Mouse (Mus musculus) layer of hippocampus, adult 2 months (tissue): ENCODE measurements around the gene Rrp9. TPM values are rescaled to one million over a fixed set of nuclear protein-coding genes. Genes with fewer than 3 reads are reported as not detected.

Experiments used
- DNase-seq, 2 experiments: peaks; one replicate each; pipeline ENCODE4 v3.0.0; 2022; ENCODE audit warnings: low spot score in 2 of 2
- H3K27ac ChIP-seq: fragments of 200-600 bp; 2 replicates; pipeline ENCODE4 v1.8.1; 2022
- H3K4me3 ChIP-seq: fragments of 200-600 bp; 2 replicates; pipeline ENCODE4 v1.8.1; 2022; ENCODE audit warnings: mild to moderate bottlenecking
- CTCF ChIP-seq: fragments of 200-600 bp; conservative IDR thresholded peaks from 2 replicates; pipeline ENCODE4 v1.8.1; 2022; ENCODE audit warnings: antibody characterized with exemption, mild to moderate bottlenecking, moderate library complexity
- total RNA-seq, 2 experiments: library from RNA; stranded (reverse); gene quantifications; 2 replicates each; pipeline ENCODE4 v1.2.3; 2021

Gene Rrp9
- total RNA-seq, 2 experiments from 2014 or later = 35.4 to 36.6 TPM

DNA sequence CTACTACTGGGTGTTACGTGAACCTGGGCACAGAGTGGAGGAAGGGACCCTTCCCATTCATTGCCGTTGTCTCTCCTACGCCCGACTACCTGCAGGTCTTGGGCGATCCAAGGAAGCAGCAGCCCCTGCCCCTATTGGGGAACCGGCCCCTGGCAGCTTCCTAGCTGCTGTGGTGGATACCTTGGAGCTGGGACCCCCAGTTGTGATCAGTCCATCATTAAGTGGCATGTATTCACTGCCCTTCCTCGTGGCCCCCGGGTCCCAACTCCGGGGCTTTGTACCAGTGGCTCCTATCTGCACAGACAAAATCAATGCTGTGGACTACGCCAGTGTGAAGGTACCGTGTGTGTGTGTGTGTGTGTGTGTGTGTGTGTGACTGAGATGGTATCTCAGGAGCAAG lies 24.5 kb upstream of the Rrp9 start:
- Histone ChIP-seq H3K4me3 (no peak overlapping the region), H3K27ac (no peak overlapping the region)
- no peak for DNase-seq
- TF ChIP-seq CTCF = no peak

DNA sequence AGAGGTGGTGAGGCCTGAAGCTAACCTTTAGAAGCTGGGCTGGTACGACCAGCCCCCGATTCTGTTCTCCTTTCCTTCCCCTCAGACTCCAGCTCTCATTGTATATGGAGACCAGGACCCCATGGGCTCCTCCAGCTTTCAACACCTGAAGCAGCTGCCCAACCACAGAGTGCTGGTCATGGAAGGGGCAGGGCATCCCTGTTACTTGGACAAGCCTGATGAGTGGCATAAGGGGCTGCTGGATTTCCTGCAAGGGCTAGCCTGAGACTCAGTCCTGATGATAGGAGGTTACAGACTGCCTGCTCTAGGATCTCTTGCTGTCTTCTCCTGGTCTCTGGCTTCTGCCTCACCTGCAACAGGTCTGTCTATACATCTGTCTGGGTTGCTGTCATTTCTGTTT lies 23.9 kb upstream of the Rrp9 start:
- DNase-seq = no peak
- no peak overlapping the region for H3K4me3 ChIP-seq
- no peak for TF ChIP-seq CTCF
- no peak overlapping the region for H3K27ac ChIP-seq

DNA sequence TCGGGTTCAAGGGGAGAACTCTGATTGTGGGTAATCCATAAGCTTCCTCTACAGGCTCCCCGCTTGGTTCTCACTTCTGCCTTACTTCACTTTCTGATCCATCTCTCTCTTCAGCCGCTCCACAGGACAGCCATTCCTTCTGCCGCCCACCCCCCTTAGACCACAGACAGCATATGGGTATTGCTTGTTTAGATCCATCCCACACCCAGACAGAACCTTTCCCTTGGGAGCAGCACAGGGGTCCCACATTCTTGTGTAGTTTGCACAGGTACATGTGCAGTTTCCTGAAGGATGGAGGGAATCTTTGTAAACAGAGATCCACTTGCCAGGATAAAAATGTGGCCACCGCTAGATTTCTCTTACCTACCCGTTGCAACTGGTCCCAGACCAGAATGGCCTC lies 23.4 kb upstream of the Rrp9 start:
- peak overlapping the region; percentile 97; the same call in 1 of the 2 replicates for H3K27ac ChIP-seq
- H3K4me3 ChIP-seq = peak overlapping the region; percentile 71; the same call in 1 of the 2 replicates
- TF ChIP-seq CTCF = no peak
- no peak for DNase-seq

DNA sequence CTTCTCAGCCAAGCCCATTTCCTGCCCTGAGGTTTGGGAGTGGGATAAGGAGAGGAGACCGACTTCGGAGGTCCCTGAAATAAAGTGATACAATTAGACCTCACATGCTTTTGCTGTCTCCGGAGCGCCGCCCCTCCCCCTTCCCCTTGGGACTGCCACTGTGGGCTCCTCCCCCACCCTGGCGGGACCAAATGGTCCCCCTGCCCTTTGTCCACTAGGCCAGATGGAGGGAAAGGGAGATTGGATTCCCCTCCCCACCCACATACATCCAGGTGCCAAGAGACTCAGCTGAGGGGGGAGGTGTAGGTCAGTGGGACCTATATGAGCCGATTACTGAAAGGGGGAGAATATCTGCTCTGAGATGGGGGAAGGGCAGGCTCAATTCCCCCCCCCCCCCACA lies 22.9 kb upstream of the Rrp9 start:
- no peak for DNase-seq
- H3K27ac ChIP-seq = peak overlapping the region; percentile 97
- peak overlapping the region; percentile 71 for H3K4me3 ChIP-seq
- no peak for TF ChIP-seq CTCF

DNA sequence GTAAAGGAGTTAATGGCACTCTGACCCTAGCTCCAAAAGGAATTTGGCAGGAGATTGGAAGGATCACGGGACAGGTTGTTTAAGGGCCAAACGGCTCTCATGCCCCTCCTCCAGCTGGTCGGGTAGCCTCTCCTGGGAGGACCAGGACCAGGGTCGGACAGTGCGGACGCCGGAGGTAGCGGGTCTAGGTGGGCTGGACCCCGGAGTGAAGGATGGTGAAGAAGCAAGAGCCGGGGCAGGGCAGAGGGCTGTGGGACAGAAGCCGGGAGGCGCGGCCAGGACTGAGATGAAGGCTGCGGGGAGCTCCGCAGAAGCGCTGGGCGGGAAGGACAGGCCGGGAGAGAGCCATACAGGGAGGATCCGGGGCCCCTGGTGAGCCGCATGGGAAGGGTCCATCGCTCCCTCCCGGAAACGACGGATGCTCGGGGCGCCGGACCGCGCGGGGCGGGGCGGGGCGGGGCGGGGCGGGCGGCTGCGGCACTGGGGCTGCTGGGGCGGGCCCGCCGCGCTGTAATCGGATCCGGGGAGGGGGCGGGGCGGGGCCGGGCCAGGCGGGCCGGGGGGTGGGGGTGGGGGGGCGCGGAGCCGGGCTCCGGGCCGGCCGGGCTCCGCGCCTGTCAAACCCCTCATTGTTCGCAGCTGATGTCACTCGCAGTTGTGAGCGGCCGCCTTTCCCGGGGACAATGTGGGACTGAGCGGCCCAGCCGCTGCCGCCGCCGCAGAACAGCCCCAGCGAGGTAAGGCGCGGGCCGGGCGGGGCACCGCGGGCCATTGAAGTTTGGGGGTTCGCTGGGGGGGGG lies 22.3 kb upstream of the Rrp9 start, which contains the start of gene Pcbp4:
TSS of gene Pcbp4 (plus strand) at position 21 of the 800 bp plus-strand sequence.
- Histone ChIP-seq H3K4me3 (peak within 1 kb of the TSS; percentile 72), H3K27ac (peak within 1 kb of the TSS; percentile 97)
- peak in 1 of 2 experiments; percentile 58 for DNase-seq
- TF ChIP-seq CTCF = no peak

DNA sequence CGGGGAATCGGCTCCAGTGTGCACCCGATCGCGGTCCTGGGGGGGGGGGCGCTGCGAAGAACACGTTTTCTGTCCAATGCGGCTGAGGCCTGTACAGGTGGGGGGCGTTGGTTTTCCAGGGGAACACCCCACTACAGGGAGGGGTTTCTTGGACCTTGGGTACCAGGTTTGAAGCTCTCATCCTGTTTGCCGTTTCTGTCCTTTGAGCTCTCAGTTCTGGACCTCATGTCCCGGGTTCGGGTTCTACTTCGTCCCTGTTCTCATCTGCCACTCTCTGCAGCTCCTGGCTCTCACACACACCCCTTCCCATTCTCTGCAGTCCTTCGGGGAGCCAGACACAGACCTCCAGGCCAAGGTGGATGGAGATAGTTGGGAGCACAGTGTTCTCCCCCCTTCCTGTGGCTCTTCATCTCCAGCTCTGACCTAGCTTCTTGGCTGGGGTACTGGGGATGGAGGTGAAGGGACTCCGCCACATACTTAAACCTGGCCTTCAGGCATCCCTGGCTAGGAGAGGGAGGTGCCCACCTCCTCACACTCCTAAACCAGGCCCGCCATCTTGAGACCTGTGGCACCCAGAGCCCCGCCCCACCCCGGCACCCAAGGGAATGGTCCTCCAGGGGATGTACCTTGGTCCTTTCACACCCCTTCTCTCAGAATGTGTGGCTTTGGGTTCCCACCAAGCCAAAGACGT lies 21.5 kb upstream of the Rrp9 start:
- TF ChIP-seq CTCF = no peak
- DNase-seq = no peak
- Histone ChIP-seq H3K27ac (peak overlapping the region; percentile 93), H3K4me3 (peak overlapping the region; percentile 72)

DNA sequence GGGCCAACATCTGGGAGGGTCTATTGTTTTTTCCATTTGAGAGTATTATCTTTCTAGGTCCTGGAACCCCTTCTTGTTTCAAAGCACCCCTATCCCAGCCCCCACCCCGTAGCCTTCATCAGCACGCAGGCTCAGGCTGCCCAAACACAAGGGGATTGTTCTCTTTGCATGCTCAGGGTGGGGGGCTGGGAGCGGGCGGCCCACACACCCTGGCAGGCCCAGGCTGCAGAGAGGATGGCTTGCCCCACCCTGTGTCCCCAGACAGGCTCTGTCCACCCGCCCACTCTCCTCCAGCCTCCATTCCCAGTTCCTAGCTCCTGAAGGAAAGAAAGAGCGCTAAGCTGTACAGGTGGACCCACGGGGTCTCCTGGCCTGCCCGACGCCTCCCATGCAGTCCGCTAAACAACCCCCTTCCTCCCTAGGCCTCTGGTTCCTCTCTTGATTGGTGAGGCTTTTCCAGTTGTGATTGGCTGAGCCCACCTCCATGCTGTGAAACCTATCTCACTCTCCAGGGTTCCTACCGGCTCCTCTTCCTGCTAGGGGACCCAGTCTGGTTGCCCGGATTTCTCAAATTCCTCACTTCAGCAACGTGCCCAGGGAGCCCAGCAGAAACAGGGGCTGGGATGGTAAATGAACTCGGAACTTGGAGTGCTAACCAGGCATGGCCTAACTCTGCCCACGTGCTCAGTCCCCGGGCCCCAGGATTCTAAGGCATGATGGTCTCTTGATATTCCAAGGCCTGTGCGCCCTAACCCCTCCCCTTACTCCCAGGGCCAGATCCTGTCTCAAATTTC lies 20.7 kb upstream of the Rrp9 start:
- Histone ChIP-seq H3K4me3 (peak overlapping the region; percentile 72), H3K27ac (peak overlapping the region; percentile 93)
- no peak for TF ChIP-seq CTCF
- DNase-seq = no peak

DNA sequence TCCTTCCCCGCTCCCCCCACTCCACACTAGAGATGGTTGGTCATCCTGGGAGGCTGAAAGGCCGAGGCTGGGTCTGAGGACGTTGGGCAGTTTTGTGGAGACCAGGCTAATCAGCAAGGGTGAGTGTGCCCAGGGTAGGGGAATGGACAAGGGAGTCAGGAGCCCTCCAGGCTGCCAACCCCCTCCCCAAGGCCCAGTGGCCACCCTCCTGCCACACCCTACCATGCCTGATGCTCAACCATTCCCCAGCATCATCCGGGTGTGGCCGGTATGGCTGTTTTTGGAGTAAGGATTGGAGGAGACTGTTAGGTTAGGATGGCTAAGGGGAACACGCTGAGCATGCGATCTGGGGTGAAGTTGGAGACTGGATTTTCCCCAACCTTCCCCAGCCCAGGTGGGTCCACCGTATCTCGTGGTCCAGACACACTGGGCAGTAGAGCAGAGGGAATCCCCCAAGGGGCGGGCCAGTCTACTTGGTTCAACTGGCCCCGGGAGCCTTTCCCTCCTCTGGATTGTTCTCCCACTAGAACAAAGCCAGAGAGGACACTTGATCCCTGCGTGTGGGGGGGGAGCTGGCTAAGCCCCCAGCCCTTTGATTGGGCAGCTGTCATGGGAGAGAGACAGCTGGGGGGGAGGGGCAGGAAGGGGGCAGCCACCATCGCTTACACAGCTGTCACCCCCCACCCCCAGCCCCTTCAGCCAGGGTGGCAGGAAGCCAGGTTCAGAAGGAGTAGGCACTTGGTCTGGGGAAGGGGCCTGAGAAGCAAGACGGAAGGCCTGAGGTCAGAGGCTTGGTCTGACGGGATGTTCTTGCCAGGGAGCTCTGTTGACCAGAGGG lies 19.2 kb upstream of the Rrp9 start:
- no peak for TF ChIP-seq CTCF
- Histone ChIP-seq H3K27ac (peak overlapping the region; percentile 93; the same call in 1 of the 2 replicates), H3K4me3 (peak overlapping the region; percentile 72)
- no peak for DNase-seq

DNA sequence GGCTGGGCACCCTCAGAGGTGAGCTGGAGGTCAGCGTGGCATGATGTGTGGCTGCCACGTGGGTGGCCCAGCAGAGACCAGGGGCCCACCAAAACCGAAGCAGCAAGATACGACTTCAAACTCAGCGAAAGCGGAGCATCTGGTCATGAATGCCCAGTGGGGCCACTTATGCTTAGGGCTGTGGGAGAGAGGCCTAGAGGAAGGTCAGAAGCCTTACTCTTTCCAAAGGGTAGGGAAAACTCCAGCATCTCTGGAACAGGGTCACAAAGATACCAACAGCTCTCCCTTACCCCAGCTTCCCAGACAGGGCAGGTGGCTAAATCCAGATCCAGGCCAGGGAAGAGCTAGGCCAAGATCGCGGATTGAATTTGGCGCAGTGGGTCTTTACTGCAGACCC lies 18.6 kb upstream of the Rrp9 start:
- no peak for DNase-seq
- no peak for TF ChIP-seq CTCF
- no peak overlapping the region for H3K4me3 ChIP-seq
- H3K27ac ChIP-seq = peak overlapping the region; percentile 93; the same call in 1 of the 2 replicates

DNA sequence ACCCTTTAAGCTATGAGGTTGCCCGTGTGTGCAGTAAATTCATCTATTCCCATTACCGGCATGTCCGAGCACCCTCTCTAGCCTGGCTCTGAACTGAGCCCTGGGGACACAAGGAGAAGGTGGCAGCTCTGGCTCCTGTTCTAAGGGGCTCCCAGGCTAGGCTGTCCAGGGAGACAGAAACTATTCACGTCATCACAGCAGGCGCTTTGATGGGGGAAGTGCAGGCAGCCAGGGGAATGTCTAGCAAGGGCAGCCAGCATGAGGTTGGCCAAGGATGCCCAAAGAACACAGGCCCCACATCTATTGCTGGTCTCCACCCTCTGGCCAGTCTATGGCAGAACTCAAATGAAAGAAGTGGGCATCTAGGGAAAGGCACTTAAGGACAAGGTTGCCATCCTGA lies 17.8 kb upstream of the Rrp9 start:
- H3K27ac ChIP-seq = peak overlapping the region; percentile 93; the same call in 1 of the 2 replicates
- no peak for TF ChIP-seq CTCF

DNA sequence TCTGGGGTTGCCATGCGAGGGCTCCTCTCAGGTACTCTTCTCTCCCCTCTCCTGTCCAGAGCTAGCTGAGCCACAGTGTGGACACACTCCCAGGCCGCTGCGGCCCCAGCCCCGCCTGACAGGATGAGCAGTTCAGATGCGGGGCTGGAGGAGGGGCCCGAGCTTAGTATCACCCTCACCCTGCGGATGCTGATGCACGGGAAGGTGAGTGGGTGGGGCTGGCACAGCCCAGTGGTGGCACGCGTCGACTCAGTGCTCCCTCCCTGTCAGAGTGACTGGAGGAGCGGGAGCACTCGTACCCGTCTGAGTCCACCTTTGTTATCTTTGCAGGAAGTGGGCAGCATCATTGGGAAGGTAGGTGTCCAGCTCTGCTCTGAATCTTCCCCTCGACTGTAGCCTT lies 15.8 kb upstream of the Rrp9 start:
- Histone ChIP-seq H3K4me3 (no peak overlapping the region), H3K27ac (peak overlapping the region; percentile 72)
- no peak for DNase-seq

More for the DNA sequence above, 17.8 kb upstream of the Rrp9 start:
- H3K4me3 ChIP-seq = no peak overlapping the region
- no peak for DNase-seq

More for the DNA sequence above, 15.8 kb upstream of the Rrp9 start:
- TF ChIP-seq CTCF = no peak
